Mouse (Mus musculus) erythroblast, adult 5-6 weeks (primary cell): ENCODE data around the gene 4930432M17Rik. TPM values are rescaled to one million over a fixed set of nuclear protein-coding genes. Genes with fewer than 3 reads are reported as not detected.

Experiments
- ATAC-seq: replicated peaks from 2 replicates; pipeline ENCODE4 v1.8.0; 2016; ENCODE audit warnings: moderate number of reproducible peaks, mild to moderate bottlenecking, moderate TSS enrichment, inconsistent platforms; ENCODE audit not compliant: poor library complexity, low FRiP score, severe bottlenecking
- total RNA-seq, 2 experiments: library from RNA; stranded (forward) in 1 of 2; stranded (reverse) in 1 of 2; fragments of 150-400 nt in 1 of 2; fragments of 200-764, 138-1000 nt in 1 of 2; gene quantifications; 2 replicates each; pipeline versions ENCODE4 v1.2.3 to v1.2.4; 2015 to 2017; ENCODE audit warnings: low replicate concordance in 2 of 2

Gene 4930432M17Rik
- total RNA-seq, 2 experiments from 2014 or later = not detected

- no peak for ATAC-seq
Observed at GRCm38 (mm10) chr3:121725651-121726050, 55.1 kb downstream of the 4930432M17Rik start.

- ATAC-seq = no peak
Observed at GRCm38 (mm10) chr3:121729678-121730077, 59.1 kb downstream of the 4930432M17Rik start.

Other genes starting within 250 kb of the 4930432M17Rik start
- gene Cnn3, start 244.3 kb upstream of the 4930432M17Rik start, total RNA-seq (2015; ENCODE audit: low replicate concordance) = 16.9 and 34.3 TPM in 2 replicates
- 1.1 and 6.4 TPM in 2 replicates for gene Cnn3, start 244.3 kb upstream of the 4930432M17Rik start, total RNA-seq (2017; ENCODE audit: low replicate concordance)
- not detected in 2 replicates for gene Slc44a3, start 138.4 kb upstream of the 4930432M17Rik start, total RNA-seq (2015; ENCODE audit: low replicate concordance)
- not detected in 2 replicates for gene Slc44a3, start 138.4 kb upstream of the 4930432M17Rik start, total RNA-seq (2017; ENCODE audit: low replicate concordance)
- gene F3, start 52.8 kb downstream of the 4930432M17Rik start, total RNA-seq (2015; ENCODE audit: low replicate concordance) = not detected in 2 replicates
- 0.98 TPM in 1 of 2 replicates, not detected in the other for gene F3, start 52.8 kb downstream of the 4930432M17Rik start, total RNA-seq (2017; ENCODE audit: low replicate concordance)
- gene Abcd3, start 144.5 kb downstream of the 4930432M17Rik start, total RNA-seq (2015; ENCODE audit: low replicate concordance) = 7.3 and 9.8 TPM in 2 replicates
- gene Abcd3, start 144.5 kb downstream of the 4930432M17Rik start, total RNA-seq (2017; ENCODE audit: low replicate concordance) = 7.2 and 15.8 TPM in 2 replicates